Mouse (Mus musculus) CH12.LX (cell line): Measurements from ENCODE around the gene Trpc1.

Source experiments
- KAT2A ChIP-seq: IDR thresholded peaks from 2 replicates; pipeline ENCODE4 v1.6.1; 2012; ENCODE audit warnings: low read length, improper control_type of control experiment, inconsistent platforms; ENCODE audit not compliant: insufficient replicate concordance
- UBTF ChIP-seq: IDR thresholded peaks from 2 replicates; pipeline ENCODE4 v1.6.1; 2012; ENCODE audit warnings: low read depth, mild to moderate bottlenecking, inconsistent platforms, low read length, improper control_type of control experiment, moderate library complexity

GRCm38 (mm10) chr9:95783646-95784293 lies 33.6 kb upstream of the Trpc1 start:
- TF ChIP-seq KAT2A: no peak
- no peak for TF ChIP-seq UBTF
